Mouse (Mus musculus) T-helper 1 cell (primary cell): ENCODE data around the gene Tmem132d.

Experiments used
- in situ Hi-C: fragments of 300-600 bp; cut with MboI, MseI; formaldehyde crosslinking; loops from one replicate; pipeline ENCODE4 v1.15.1; 2025; ENCODE audit warnings: high pct_unique_total_duplicates

Gene Tmem132d

GRCm38 (mm10) chr5:128405071-128405470 lies 27.8 kb downstream of the Tmem132d start:
- in situ Hi-C loops, result no loop called here

GRCm38 (mm10) chr5:128404223-128404622 lies 28.7 kb downstream of the Tmem132d start:
- in situ Hi-C loops, result no loop called here

GRCm38 (mm10) chr5:128392372-128392771 lies 40.5 kb downstream of the Tmem132d start:
- in situ Hi-C loops, result no loop called here

- in situ Hi-C loops, result no loop called here
Measured at GRCm38 (mm10) chr5:128389665-128390064, 43.2 kb downstream of the Tmem132d start.

GRCm38 (mm10) chr5:128388358-128389141 lies 44.3 kb downstream of the Tmem132d start:
- in situ Hi-C loops, result no loop called here

GRCm38 (mm10) chr5:128369814-128370213 lies 63.1 kb downstream of the Tmem132d start:
- in situ Hi-C loops, result no loop called here

- in situ Hi-C loops, result no loop called here
Measured at GRCm38 (mm10) chr5:128369111-128369510, 63.8 kb downstream of the Tmem132d start.

GRCm38 (mm10) chr5:128365261-128365985 lies 67.5 kb downstream of the Tmem132d start:
- in situ Hi-C loops, result no loop called here

GRCm38 (mm10) chr5:128360946-128361675 lies 71.8 kb downstream of the Tmem132d start:
- in situ Hi-C loops, result no loop called here

GRCm38 (mm10) chr5:128348835-128349234 lies 84.0 kb downstream of the Tmem132d start:
- in situ Hi-C loops, result no loop called here

- in situ Hi-C loops, result no loop called here
Measured at GRCm38 (mm10) chr5:128336841-128337240, 96.0 kb downstream of the Tmem132d start.

- in situ Hi-C loops, result no loop called here
Measured at GRCm38 (mm10) chr5:128332766-128333165, 100.1 kb downstream of the Tmem132d start.

GRCm38 (mm10) chr5:128330351-128330750 lies 102.5 kb downstream of the Tmem132d start:
- in situ Hi-C loops, result no loop called here

- in situ Hi-C loops, result no loop called here
Measured at GRCm38 (mm10) chr5:128302387-128302786, 130.5 kb downstream of the Tmem132d start.

GRCm38 (mm10) chr5:128291191-128291590 lies 141.7 kb downstream of the Tmem132d start:
- in situ Hi-C loops, result no loop called here

GRCm38 (mm10) chr5:128273255-128273654 lies 159.6 kb downstream of the Tmem132d start:
- in situ Hi-C loops, result no loop called here

GRCm38 (mm10) chr5:128267366-128267765 lies 165.5 kb downstream of the Tmem132d start:
- in situ Hi-C loops, result no loop called here

- in situ Hi-C loops, result no loop called here
Measured at GRCm38 (mm10) chr5:128244219-128244618, 188.7 kb downstream of the Tmem132d start.

- in situ Hi-C loops, result no loop called here
Measured at GRCm38 (mm10) chr5:128236638-128237335, 196.1 kb downstream of the Tmem132d start.

- in situ Hi-C loops, result no loop called here
Measured at GRCm38 (mm10) chr5:128235611-128236010, 197.3 kb downstream of the Tmem132d start.

- in situ Hi-C loops, result no loop called here
Measured at GRCm38 (mm10) chr5:128233101-128233500, 199.8 kb downstream of the Tmem132d start.

- in situ Hi-C loops, result no loop called here
Measured at GRCm38 (mm10) chr5:128218281-128218680, 214.6 kb downstream of the Tmem132d start.
